14 mouse cellular contexts compared by ENCODE assay signal in genomic region chr7:112686586-112686985, GRCm38 (mm10). TPM values are rescaled to one million over a fixed set of nuclear protein-coding genes. Genes with fewer than 3 reads are reported as not detected.
DNase-seq lines count a peak whose midpoint lies in the region; ATAC-seq and TF ChIP-seq lines count a peak whose summit lies in the region.
"Had no signal": no experiment of that assay in that cellular context is flagged by ENCODE, and none has a peak within 500 bp of the region (broad histone marks: within the 10 kb centered on the region; RNA-seq: fewer than 3 reads in every experiment).

No protein-coding gene starts in this region.

- no peaks in the 10 kb centered on the region for H3K27me3 ChIP-seq in forebrain, embryonic 10.5 days (ENCODE audit: poor library complexity, severe bottlenecking)
- H3K27me3 ChIP-seq in forebrain, embryonic 12.5 days: no peaks in the 10 kb centered on the region
- H3K27me3 ChIP-seq in hindbrain, embryonic 12.5 days: no peaks in the 10 kb centered on the region
- H3K27me3 ChIP-seq in hindbrain, embryonic 14.5 days (ENCODE audit: control insufficient read depth, insufficient read depth, low read length): 0 out of 2 replicates have a peak, but pooled peaks cover 2% of the 10 kb centered on the region
- H3K27me3 ChIP-seq in embryonic facial prominence, embryonic 11.5 days (ENCODE audit: control insufficient read depth, insufficient read depth, low read length): no peaks in the 10 kb centered on the region
- H3K27me3 ChIP-seq in limb, embryonic 13.5 days: no peaks in the 10 kb centered on the region
- 0 out of 2 replicates have a peak, but pooled peaks cover 3% of the 10 kb centered on the region for H3K27me3 ChIP-seq in midbrain, postnatal 0 days (ENCODE audit: insufficient read depth, low read length)
- H3K27me3 ChIP-seq: hindbrain, embryonic 15.5 days had no signal

- no peak for ATAC-seq in forebrain, embryonic 12.5 days (ENCODE audit: low FRiP score)
- ATAC-seq in hindbrain, embryonic 12.5 days (ENCODE audit: low FRiP score): no peak
- ATAC-seq in hindbrain, embryonic 14.5 days (ENCODE audit: low FRiP score): no peak
- ATAC-seq in embryonic facial prominence, embryonic 11.5 days (replicated peaks; ENCODE audit: insufficient number of reproducible peaks, low FRiP score, low TSS enrichment, low read depth): peak; percentile 50; the same call in 1 of the 2 replicates
- no peak for ATAC-seq in limb, embryonic 13.5 days (ENCODE audit: low FRiP score, low read depth)
- ATAC-seq in midbrain, postnatal 0 days (ENCODE audit: low FRiP score): no peak
- no peak for ATAC-seq in erythroid progenitor cell, adult 5-6 weeks (replicated peaks; ENCODE audit: low FRiP score, poor library complexity, severe bottlenecking)

- 42% methylated on average over 10 of the region's 10 CpGs for WGBS in forebrain, embryonic 10.5 days
- WGBS in forebrain, embryonic 12.5 days: 47% methylated on average over 10 of the region's 10 CpGs
- 24% methylated on average over 10 of the region's 10 CpGs for WGBS in hindbrain, embryonic 12.5 days
- 32% methylated on average over 10 of the region's 10 CpGs for WGBS in hindbrain, embryonic 14.5 days
- WGBS in embryonic facial prominence, embryonic 11.5 days: 18% methylated on average over 10 of the region's 10 CpGs
- 12% methylated on average over 10 of the region's 10 CpGs for WGBS in limb, embryonic 13.5 days
- WGBS in midbrain, postnatal 0 days: 51% methylated on average over 10 of the region's 10 CpGs

- no peak overlapping the region for H3K4me3 ChIP-seq in forebrain, embryonic 10.5 days
- H3K4me3 ChIP-seq in forebrain, embryonic 12.5 days (replicated peaks): no peak overlapping the region
- H3K4me3 ChIP-seq in hindbrain, embryonic 12.5 days: no peak overlapping the region
- H3K4me3 ChIP-seq in hindbrain, embryonic 14.5 days (replicated peaks; ENCODE audit: low read length): no peak overlapping the region
- H3K4me3 ChIP-seq in embryonic facial prominence, embryonic 11.5 days (ENCODE audit: low read depth, low read length): no peak overlapping the region
- H3K4me3 ChIP-seq in limb, embryonic 13.5 days: no peak overlapping the region
- no peak overlapping the region for H3K4me3 ChIP-seq in midbrain, postnatal 0 days (ENCODE audit: low read depth, low read length)
- H3K4me3 ChIP-seq: hindbrain, embryonic 15.5 days; liver, embryonic 15.5 days had no signal

- H3K4me1 ChIP-seq in forebrain, embryonic 10.5 days: peaks cover 98% of the 10 kb centered on the region
- H3K4me1 ChIP-seq in forebrain, embryonic 12.5 days: peaks cover 89% of the 10 kb centered on the region
- H3K4me1 ChIP-seq in hindbrain, embryonic 12.5 days: peaks cover 85% of the 10 kb centered on the region
- H3K4me1 ChIP-seq in hindbrain, embryonic 14.5 days (replicated peaks; ENCODE audit: control insufficient read depth, insufficient read depth, low read length): peaks cover 42% of the 10 kb centered on the region
- H3K4me1 ChIP-seq in embryonic facial prominence, embryonic 11.5 days (ENCODE audit: control insufficient read depth, insufficient read depth, low read length): peaks cover 18% of the 10 kb centered on the region
- H3K4me1 ChIP-seq in limb, embryonic 13.5 days: peaks cover 95% of the 10 kb centered on the region
- no peaks in the 10 kb centered on the region; the same call in 1 of the 2 replicates for H3K4me1 ChIP-seq in midbrain, postnatal 0 days (ENCODE audit: insufficient read depth, low read length)

- no peaks in the 10 kb centered on the region for H3K36me3 ChIP-seq in forebrain, embryonic 10.5 days (replicated peaks)
- H3K36me3 ChIP-seq in forebrain, embryonic 12.5 days (replicated peaks): no peaks in the 10 kb centered on the region
- H3K36me3 ChIP-seq in hindbrain, embryonic 12.5 days: no peaks in the 10 kb centered on the region
- no peaks in the 10 kb centered on the region for H3K36me3 ChIP-seq in hindbrain, embryonic 14.5 days (replicated peaks; ENCODE audit: control insufficient read depth, insufficient read depth)
- no peaks in the 10 kb centered on the region for H3K36me3 ChIP-seq in embryonic facial prominence, embryonic 11.5 days (replicated peaks; ENCODE audit: control insufficient read depth, insufficient read depth, low read depth, low read length)
- H3K36me3 ChIP-seq in limb, embryonic 13.5 days: no peaks in the 10 kb centered on the region
- no peaks in the 10 kb centered on the region for H3K36me3 ChIP-seq in midbrain, postnatal 0 days (ENCODE audit: insufficient read depth, low read length)
- H3K36me3 ChIP-seq: hindbrain, embryonic 15.5 days; liver, embryonic 15.5 days had no signal

- TF ChIP-seq CTCF in midbrain, postnatal 0 days (IDR thresholded peaks at IDR 0.05): no peak

- no peak overlapping the region for H3K9ac ChIP-seq in forebrain, embryonic 12.5 days
- no peak overlapping the region for H3K9ac ChIP-seq in hindbrain, embryonic 12.5 days
- no peak overlapping the region for H3K9ac ChIP-seq in hindbrain, embryonic 14.5 days
- no peak overlapping the region for H3K9ac ChIP-seq in embryonic facial prominence, embryonic 11.5 days (replicated peaks; ENCODE audit: low read length)
- H3K9ac ChIP-seq in limb, embryonic 13.5 days: 0 out of 2 replicates have a peak overlapping the region, but pooled peaks have one; percentile 5
- no peak overlapping the region for H3K9ac ChIP-seq in midbrain, postnatal 0 days (replicated peaks; ENCODE audit: low read length, poor library complexity, severe bottlenecking)
- H3K9ac ChIP-seq: hindbrain, embryonic 15.5 days; liver, embryonic 15.5 days had no signal

- DNase-seq in forebrain, embryonic 10.5 days (ENCODE audit: extremely low spot score, low spot score): no peak
- no peak for DNase-seq in hindbrain, embryonic 14.5 days (ENCODE audit: low spot score)
- DNase-seq in embryonic facial prominence, embryonic 11.5 days (ENCODE audit: low spot score): peak; percentile 81
- DNase-seq in midbrain, postnatal 0 days (ENCODE audit: low spot score): no peak
- DNase-seq: cerebellum, adult 8-10 months; gastrocnemius, postnatal 10 days; thymus, adult 2 months had no signal

- H3K4me2 ChIP-seq in forebrain, embryonic 12.5 days: no peak overlapping the region
- 0 out of 2 replicates have a peak overlapping the region, but pooled peaks have one; percentile 38 for H3K4me2 ChIP-seq in hindbrain, embryonic 12.5 days (replicated peaks)
- H3K4me2 ChIP-seq in hindbrain, embryonic 14.5 days (replicated peaks): no peak overlapping the region
- no peak overlapping the region for H3K4me2 ChIP-seq in embryonic facial prominence, embryonic 11.5 days (ENCODE audit: low read depth, low read length)
- H3K4me2 ChIP-seq in limb, embryonic 13.5 days (replicated peaks): peak overlapping the region; percentile 43
- H3K4me2 ChIP-seq in midbrain, postnatal 0 days (ENCODE audit: low read depth, low read length, poor library complexity, severe bottlenecking): no peak overlapping the region
- H3K4me2 ChIP-seq: hindbrain, embryonic 15.5 days; liver, embryonic 15.5 days had no signal

- H3K9me3 ChIP-seq in forebrain, embryonic 10.5 days: no peaks in the 10 kb centered on the region
- no peaks in the 10 kb centered on the region for H3K9me3 ChIP-seq in forebrain, embryonic 12.5 days
- H3K9me3 ChIP-seq in hindbrain, embryonic 12.5 days (replicated peaks): no peaks in the 10 kb centered on the region
- no peaks in the 10 kb centered on the region for H3K9me3 ChIP-seq in hindbrain, embryonic 14.5 days (ENCODE audit: control insufficient read depth, low read length)
- no peaks in the 10 kb centered on the region for H3K9me3 ChIP-seq in embryonic facial prominence, embryonic 11.5 days (replicated peaks; ENCODE audit: control insufficient read depth, low read length)
- no peaks in the 10 kb centered on the region for H3K9me3 ChIP-seq in limb, embryonic 13.5 days
- H3K9me3 ChIP-seq in midbrain, postnatal 0 days (ENCODE audit: low read length): no peaks in the 10 kb centered on the region
- H3K9me3 ChIP-seq: hindbrain, embryonic 15.5 days; liver, embryonic 15.5 days had no signal

- peak overlapping the region; percentile 75; the same call in 1 of the 2 replicates for H3K27ac ChIP-seq in forebrain, embryonic 10.5 days
- H3K27ac ChIP-seq in forebrain, embryonic 12.5 days: no peak overlapping the region
- peak overlapping the region; percentile 49; the same call in 1 of the 2 replicates for H3K27ac ChIP-seq in hindbrain, embryonic 12.5 days
- no peak overlapping the region for H3K27ac ChIP-seq in hindbrain, embryonic 14.5 days
- no peak overlapping the region; the same call in 1 of the 2 replicates for H3K27ac ChIP-seq in embryonic facial prominence, embryonic 11.5 days (replicated peaks; ENCODE audit: low read depth, low read length)
- H3K27ac ChIP-seq in limb, embryonic 13.5 days: peak overlapping the region; percentile 10; the same call in 1 of the 2 replicates
- no peak overlapping the region for H3K27ac ChIP-seq in midbrain, postnatal 0 days (ENCODE audit: low read depth, low read length)
- H3K27ac ChIP-seq: hindbrain, embryonic 15.5 days; liver, embryonic 15.5 days; macrophage had no signal

RNA-seq across cellular contexts. Expression of gene Tead1, which starts 7.5 kb away (rescaled TPM):
- 18.1 and 18.4 TPM in 2 replicates for polyA plus RNA-seq in forebrain, embryonic 10.5 days (2016; fragmentation: Nextera tagmentation; extraction: Ambion mirVana)
- polyA plus RNA-seq in forebrain, embryonic 12.5 days (2016; fragmentation: Nextera tagmentation; extraction: Ambion mirVana): 20.7 and 28.3 TPM in 2 replicates
- 23.3 and 25.4 TPM in 2 replicates for polyA plus RNA-seq in hindbrain, embryonic 12.5 days (2016; fragmentation: Nextera tagmentation; extraction: Ambion mirVana)
- 6.5 and 16.0 TPM in 2 replicates for polyA plus RNA-seq in hindbrain, embryonic 14.5 days (2014; fragmentation: Nextera tagmentation; extraction: Ambion mirVana)
- polyA plus RNA-seq in embryonic facial prominence, embryonic 11.5 days (2014; fragmentation: Nextera tagmentation; extraction: Ambion mirVana): 14.4 and 16.7 TPM in 2 replicates
- 30.8 and 33.8 TPM in 2 replicates for polyA plus RNA-seq in limb, embryonic 13.5 days (2015; fragmentation: Nextera tagmentation; extraction: Ambion mirVana)
- 16.6 and 18.6 TPM in 2 replicates for total RNA-seq in midbrain, postnatal 0 days (2014; rRNA removed)
- 4.6 and 8.0 TPM in 2 replicates for polyA plus RNA-seq in midbrain, postnatal 0 days (2015; fragmentation: Nextera tagmentation; extraction: Ambion mirVana)
- not detected in 2 replicates for total RNA-seq in erythroid progenitor cell, adult 5-6 weeks (2015; ENCODE audit: low replicate concordance)
- not detected in 2 replicates for total RNA-seq in erythroid progenitor cell, adult 5-6 weeks (2017; ENCODE audit: low replicate concordance)
- polyA plus RNA-seq: macrophage had no signal

Comparison
In these comparisons a context has a peak if more than half of its experiments do, and no peak if none do; other contexts are left out.
1. H3K27ac ChIP-seq: peak in forebrain, embryonic 10.5 days (single experiment), hindbrain, embryonic 12.5 days (single experiment) and limb, embryonic 13.5 days (single experiment); none in forebrain, embryonic 12.5 days (single experiment), hindbrain, embryonic 14.5 days (single experiment), embryonic facial prominence, embryonic 11.5 days (single experiment) and midbrain, postnatal 0 days (single experiment).
2. H3K4me2 ChIP-seq: peak in hindbrain, embryonic 12.5 days (single experiment) and limb, embryonic 13.5 days (single experiment); none in forebrain, embryonic 12.5 days (single experiment), hindbrain, embryonic 14.5 days (single experiment), embryonic facial prominence, embryonic 11.5 days (single experiment) and midbrain, postnatal 0 days (single experiment).